Mouse (Mus musculus): ENCODE data around the gene Bnc2.

DNA sequence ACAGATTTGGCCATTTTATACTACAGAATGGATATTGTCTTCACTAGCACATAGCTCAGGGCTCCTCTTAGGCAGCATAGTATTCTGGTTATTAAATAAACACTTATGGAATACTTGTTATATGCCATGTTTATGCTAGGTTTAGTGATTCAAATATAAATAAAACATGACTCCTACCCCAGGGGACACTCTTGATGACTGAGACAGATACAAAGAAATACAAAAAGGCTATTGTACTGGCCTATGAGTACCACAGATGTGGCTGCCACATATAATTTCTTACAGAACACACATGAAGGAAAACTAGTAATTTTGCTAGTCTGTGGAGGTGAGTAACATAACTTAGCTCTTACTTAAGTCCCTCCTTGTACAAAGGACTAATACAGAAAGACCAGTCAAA is 28.5 kb downstream of the Bnc2 start:
- TF ChIP-seq POLR2A (IDR thresholded peaks at IDR 0.05; ENCODE audit: borderline replicate concordance, insufficient read depth, low read length), result no peak
- TF ChIP-seq CTCF (IDR thresholded peaks at IDR 0.05; ENCODE audit: borderline replicate concordance, insufficient read depth, low read depth, low read length), result no peak

Data from cerebellum, adult 2 months (tissue).